Mouse (Mus musculus) heart, postnatal 25 days (tissue): ENCODE data around the gene Entpd6. TPM values are rescaled to one million over a fixed set of nuclear protein-coding genes. Genes with fewer than 3 reads are reported as not detected.

ENCODE experiments used
- DNase-seq: peaks from one replicate; pipeline ENCODE4 v3.0.0; 2022; ENCODE audit warnings: low spot score
- intact Hi-C: fragments of 180-260 bp; cut with DNase I; formaldehyde crosslinking; loops from one replicate; pipeline ENCODE4 v1.15.1; 2025
- total RNA-seq, 2 experiments: library from RNA; stranded (reverse); gene quantifications; 2 replicates each; pipeline ENCODE4 v1.2.3; 2021

Entpd6 gene
- 10 to 100 TPM; 16.1 to 16.6 TPM for total RNA-seq

DNA sequence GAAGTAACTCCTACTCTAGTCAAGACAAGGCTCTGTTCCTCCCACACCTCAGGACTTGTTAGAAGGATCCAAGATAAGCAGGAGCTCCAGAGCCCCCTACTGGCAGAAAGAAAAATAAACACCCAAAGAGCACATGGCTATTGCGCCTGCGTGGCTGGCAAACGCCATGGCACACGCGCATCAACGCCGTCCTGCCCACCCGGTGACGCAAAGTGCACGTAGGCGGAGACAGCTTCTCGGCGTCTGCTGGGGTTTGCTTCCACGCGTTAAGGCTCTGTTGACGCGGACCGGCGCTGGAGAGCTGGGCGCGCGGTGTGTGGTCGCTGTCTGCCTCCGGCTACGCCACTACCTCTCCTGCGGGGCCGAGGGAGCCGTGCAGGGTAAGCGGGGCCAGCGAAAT lies at the start of gene Entpd6:
Gene Entpd6, plus strand, starts transcription at position 189 of the 400 bp plus-strand sequence.
- intact Hi-C loops = loop anchor here (2.0 to 5.0 kb wide), 4 partner anchors 38 to 153 kb away; partner anchors contain the start of genes Abhd12, Apmap and Pygb

DNA sequence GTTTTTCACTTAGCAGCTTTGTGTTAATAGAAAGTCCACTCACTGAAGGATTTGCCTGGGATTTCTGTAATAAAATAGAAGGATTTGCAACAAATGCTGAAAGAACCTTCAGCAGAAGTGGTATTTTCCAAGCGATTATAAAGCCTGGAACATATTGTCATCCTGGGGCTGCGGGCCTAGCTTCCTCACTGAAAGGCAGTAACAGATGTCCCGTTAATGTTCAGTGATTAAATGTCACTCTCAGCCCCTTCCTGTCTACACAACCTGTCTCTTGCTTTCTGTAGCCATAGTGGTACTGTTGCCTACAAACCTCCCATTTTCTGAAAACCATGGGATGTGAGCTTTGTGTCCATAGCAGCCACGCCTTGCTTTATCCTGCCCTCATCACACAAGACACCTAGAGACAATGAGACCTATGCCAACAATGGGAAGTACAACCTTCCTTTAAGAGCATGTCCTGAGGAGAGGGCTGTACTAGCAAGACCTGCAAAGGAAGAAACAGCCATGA lies 36.6 kb upstream of the Entpd6 start:
- intact Hi-C loops = no loop called here
- DNase-seq = no peak

More for the DNA sequence above, at the start of gene Entpd6:
- DNase-seq = peak; percentile 89

DNA sequence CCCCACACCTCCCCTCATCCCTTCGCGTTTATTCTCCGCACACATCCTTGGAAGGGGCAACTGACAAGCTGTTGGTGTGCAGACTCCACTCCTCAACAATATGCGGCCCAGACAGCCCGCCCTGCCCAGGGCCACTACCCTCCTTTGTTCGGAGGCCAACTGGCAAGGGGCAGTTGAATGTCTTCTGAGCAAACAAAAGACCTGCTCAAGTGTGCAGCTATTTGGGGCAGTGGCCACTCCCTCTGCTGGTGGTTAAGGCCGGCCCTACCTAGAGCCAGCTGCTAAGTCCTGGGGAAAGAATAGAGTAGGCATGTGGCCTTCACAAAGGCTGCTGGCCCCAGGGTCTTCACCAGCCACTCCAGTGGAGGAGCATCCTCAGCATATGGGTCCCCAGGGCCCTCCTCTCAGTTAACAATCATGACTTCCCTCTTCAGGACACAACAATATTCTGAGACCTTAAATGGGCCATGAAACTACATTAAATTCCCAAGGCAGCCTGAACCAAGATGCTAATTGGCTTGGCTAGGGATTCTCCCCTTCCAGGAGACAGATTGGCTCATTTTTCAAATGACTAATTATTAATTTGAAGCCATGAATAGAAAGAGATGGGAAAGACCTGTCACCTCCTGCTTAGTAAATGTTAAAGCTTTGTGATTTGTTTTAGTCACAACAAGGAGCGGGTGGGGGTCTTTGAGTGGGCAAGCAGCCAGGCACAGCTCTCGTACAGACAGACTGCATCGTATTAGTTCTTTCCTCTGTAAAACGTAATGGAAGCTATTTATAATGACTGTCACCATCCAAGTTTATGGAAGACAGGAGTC lies 12.9 kb upstream of the Entpd6 start:
- no peak for DNase-seq
- intact Hi-C loops = no loop called here

DNA sequence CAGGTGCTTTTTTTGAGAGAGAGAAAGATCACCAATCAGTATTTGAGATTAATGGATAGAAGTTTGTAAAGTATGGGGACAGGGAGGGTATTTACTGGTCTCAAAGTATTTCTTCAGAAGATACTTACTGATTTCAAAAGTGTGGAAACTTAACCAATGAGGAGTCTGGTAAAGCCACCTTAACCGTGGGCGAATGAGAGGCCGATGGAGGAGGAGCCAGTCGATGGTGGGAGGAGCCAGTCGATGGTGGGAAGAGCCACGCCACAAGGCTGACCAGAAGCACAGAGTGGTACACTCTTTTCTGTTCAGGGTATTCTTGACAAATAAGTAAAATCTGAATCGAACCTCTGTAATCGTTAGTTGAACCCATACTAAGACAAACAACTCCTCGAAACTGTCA lies 11.0 kb upstream of the Entpd6 start:
- DNase-seq = no peak
- intact Hi-C loops = no loop called here

DNA sequence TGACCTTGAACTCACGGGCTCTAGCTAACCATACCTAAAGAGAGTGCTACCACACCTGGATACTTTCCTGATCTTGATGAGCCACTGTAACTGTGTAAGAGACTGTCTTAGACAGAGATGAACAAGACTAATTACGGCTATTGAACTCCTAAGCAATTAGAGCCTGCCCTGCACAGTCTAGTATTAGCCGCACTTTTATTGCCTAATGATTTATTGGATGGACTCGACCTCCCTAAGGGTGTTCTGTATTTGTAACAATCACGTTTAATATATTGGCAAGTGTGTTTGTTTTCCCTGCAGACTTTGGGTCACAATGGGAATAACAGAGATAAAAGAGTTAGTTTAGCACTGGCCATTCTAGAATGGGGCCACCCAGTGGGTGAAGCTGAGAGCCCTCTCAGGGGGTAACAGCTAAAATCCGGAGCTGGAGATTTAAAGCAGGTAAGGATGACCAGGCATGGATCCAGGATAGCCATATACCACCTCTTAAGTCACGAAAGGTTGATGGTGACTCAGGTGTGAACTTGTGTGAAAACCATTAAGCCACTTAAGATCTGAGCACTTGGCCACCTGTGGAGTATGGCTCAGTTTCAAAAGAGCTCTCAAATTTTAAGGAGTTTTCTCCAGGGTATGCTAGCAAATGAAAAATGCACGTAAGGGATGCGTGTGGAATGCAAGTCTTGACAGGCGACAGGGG lies 8.5 kb upstream of the Entpd6 start:
- no peak for DNase-seq
- intact Hi-C loops = no loop called here

DNA sequence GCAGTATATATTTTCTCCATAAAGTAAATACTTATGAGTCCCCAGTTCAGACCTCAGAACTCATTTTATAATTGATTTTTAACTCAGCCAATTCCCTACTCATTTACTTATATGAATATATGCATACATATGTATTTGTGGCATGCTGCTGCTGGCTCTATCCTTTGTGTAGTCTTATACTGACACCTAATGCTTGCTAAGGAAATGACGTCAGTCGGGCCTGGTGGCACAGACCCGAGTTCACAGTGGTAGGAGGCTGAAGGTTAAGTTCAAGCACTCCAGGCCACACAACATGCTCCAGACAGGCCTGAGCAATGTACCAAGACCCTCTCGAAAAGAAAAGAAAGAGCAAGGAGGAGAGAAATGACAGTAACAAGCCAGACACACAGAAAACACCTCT lies 7.4 kb upstream of the Entpd6 start:
- no peak for DNase-seq
- intact Hi-C loops = no loop called here

DNA sequence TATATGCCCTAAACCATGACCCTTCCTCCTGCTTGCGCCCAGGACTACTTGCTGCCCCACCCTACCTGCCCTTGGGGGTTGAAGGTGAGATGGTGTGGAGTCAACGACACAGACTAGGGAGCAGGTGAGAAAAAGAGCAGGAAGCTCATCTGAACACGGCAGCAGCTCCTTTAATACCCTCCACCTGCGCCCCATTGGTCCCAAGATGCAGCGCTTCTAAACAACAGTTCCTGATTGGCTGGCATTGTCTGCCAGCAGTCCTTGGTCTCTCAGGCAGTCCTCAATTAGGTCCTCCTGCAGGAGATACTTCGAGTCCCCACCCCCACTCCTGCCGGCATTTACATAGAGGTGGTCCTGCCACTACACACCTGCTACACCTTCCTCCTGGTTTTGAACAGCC lies 3.8 kb upstream of the Entpd6 start:
- intact Hi-C loops = loop anchor here (5.0 kb wide), 1 partner anchor 157 kb away; the partner anchor contains the start of gene Abhd12
- DNase-seq = no peak

DNA sequence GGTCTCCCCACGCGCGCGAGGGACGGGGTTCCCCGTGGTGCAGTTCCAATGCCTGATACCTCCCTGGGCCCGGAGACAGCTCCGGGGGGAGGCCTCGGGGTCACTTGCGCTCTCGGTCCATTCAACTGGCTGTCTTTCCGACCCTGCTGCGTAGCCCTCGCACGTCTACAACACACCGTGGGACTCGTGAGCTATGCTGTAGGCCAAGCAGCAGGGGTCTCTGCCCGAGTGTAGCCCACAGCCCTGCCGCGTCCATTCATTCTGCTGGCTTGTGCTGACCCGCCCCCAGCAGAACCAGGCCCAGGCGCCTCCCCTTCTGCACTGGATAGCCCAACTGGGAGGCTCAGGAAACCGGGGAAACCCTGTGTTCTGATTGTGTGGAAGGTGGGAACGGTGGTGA lies 441 bp downstream of the Entpd6 start:
- intact Hi-C loops = loop anchor here (2.0 to 5.0 kb wide), 4 partner anchors 38 to 153 kb away; partner anchors contain the start of genes Abhd12, Apmap and Pygb
- DNase-seq = no peak

DNA sequence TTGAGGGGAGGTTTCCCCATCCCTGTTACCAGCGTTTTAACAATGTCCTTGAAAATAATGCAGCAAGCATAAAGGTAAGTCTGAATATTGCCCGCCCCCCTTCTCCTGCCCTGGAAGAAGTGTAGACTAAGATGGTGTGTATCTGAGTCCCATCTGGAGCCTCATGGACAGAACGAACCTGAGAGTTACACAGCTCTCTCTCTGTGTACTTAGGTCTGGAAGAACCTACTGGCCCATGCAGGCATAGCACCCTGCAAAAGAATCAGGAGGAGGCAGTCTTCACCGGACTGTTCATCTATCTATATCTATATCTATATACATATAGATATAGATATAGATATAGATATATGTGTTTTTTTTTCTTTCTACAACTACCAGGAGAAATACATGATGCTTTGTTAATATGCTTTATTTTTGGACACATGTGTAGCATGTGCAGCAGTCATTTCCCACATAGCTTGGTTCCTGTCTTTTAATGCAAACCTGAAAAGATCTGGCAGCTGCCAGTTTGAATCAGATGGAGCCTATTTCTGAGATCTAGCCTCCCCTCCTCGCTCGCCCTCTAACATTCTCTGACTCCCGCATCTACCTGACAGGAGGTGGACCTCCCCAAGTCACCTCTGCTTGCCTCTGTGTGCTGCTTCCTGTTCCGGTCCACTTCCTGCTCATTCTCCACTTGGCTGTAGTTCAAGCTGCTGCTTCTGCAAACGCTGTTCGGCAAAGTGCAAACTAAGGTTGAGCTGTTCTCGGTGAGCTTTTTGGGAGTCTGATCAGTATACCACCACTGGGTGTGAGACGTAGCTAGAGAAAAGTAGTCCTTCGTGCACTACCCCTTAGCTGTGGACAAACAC lies 1.5 kb downstream of the Entpd6 start:
- intact Hi-C loops = no loop called here
- no peak for DNase-seq

DNA sequence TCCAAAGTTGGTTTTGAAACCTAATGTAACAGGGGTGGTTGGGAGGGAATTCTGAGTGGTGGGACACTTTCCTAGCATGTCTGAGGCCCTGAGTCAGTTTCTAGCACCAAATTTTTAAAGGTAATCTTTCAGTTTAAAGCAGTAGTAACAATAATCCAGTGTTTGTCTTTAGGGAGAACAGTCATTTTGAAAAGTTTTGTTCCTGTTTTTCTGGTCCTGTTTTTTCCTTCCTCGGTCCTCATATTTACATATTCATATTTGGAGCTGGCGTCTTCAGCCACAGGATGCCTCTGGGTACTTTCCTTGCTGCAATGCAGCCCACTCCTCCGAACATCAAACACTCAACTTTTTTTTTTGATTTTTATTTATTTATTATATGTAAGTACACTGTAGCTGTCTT lies 6.2 kb downstream of the Entpd6 start:
- intact Hi-C loops = no loop called here
- DNase-seq = no peak

DNA sequence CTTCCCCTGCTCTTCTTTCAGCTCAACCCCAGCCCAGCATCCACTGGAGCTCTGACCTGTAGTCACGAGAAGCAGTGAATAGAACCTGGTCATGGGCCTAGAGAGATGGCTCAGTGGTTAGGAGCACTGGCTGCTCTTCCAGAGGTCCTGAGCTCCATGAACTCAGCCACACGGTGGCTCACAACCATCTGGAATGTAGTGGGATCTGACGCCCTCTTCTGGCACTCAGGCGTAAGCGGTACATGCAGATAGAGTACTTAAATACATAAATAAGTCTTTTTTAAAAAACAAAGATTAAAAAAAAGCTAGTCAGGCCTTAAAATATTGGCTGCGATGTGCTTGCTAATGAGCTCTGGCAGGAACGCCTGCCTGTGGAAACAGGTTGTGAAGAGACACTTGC lies 12.6 kb downstream of the Entpd6 start:
- intact Hi-C loops = no loop called here

DNA sequence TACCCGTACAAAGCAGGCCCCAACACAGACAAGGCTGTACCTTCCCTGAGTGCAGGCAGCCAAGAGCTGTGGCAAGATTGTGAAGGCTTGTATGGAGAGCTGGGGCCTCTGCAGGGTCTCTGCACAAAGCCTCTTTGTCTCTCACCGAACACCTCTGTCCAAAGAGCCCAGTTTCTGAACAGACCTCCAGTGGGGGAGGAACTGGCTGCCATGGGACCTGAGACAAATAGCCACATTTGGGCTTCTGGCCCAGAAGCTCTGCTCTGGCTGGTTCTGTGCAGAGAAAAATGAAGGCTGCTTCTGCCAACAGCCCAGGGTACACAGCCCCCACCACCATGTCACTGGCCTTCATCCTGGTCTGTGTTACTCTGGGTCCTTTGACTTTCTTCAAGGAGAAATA lies 16.8 kb downstream of the Entpd6 start:
- intact Hi-C loops = no loop called here
- no peak for DNase-seq

More for the DNA sequence above, 12.6 kb downstream of the Entpd6 start:
- DNase-seq = no peak

DNA sequence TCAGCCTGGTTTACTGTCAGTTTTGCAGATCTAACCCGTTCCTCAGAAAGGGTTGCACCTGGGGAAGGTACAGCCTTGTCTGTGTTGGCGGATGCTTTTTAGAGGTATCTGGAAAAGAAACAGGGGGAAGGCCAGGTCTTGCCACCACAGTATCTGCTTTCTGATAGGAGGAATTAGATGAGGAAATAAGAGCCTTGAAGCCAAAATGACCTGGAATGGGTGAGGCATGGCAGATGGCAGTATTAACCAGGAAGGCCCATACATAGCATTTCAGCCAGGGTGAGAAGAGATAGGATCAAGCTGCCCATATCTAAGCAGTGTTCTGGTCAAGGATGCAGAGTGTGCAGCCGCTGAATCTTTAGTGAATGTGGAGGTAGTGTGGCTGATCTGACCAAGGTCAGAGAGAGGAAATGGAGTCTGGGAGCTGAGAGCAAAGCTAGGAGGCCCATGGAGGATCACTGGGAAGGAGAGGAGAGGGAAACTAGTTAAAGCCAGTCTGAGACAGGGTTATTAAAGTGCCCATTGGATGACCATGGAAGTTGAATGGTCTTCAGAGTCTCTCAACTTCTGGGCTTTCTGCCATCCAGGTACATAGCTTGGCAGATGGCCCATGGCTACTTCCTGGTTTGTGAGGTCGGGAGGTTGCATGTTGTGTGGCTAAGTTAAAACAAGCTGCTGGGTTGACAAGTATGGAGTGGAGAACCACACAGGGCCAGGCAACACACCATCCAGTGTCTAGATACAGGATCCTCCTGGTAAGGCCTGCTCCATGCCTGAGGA lies 17.4 kb downstream of the Entpd6 start:
- intact Hi-C loops = no loop called here
- no peak for DNase-seq

DNA sequence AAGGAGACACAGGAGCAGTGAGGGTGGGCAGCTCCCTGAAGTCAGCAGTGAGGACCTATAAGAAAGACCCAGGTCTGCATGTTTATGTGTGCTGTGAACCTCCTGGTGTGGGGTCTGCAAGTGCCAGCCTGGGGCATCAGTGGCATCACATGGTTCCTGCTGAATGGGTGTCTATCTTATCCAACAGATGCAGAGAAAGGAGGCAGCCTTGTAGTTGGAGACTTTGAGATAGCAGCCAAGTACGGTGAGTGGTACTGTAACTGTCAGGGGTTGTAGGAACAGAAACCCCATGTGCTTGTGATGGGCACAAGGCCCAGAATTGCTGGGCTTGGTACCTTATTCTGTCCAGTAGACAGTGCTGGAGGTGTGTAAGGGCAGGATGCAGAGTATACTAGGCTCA lies 19.8 kb downstream of the Entpd6 start:
- intact Hi-C loops = no loop called here
- DNase-seq = no peak

DNA sequence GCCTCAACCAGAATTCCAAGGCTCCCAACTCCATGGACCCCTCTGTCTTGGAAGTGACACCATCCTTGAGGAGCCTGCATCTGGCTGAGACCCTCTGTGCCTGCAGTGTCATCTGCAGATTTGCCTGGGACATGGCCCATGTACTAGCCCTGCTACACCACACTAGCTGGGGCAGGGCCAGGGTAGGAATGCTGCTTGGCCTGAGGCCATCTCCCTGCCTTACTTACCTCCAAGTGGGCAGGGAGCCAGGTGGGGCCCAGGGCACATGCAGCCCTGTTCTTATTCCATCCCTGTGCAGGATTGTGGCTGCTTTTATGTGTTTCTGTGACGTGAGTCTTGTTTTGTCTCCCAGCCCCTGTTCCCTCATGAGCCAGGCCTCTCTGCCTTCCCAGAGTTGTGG lies 21.9 kb downstream of the Entpd6 start:
- intact Hi-C loops = no loop called here

DNA sequence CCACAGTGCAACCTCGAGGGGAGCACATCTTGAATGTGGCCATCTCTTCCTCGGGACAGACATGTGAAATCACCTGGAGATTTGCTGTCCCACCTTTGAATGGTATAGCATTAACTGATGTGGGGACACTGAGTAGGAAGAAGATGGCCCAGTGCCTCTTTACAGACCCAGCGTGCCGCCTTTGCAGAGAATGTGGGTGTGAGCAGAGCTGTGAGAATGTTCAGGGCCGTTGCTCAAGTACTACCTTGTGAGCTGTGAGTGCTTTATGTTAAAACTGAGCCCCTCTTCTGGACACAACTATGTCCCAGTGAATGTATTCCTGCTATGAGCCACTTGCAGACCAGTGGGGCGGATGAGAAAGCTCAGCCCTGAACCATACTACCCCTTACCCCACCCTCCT lies 22.3 kb downstream of the Entpd6 start:
- no peak for DNase-seq
- intact Hi-C loops = no loop called here

More for the DNA sequence above, 21.9 kb downstream of the Entpd6 start:
- peak; percentile 50 for DNase-seq

DNA sequence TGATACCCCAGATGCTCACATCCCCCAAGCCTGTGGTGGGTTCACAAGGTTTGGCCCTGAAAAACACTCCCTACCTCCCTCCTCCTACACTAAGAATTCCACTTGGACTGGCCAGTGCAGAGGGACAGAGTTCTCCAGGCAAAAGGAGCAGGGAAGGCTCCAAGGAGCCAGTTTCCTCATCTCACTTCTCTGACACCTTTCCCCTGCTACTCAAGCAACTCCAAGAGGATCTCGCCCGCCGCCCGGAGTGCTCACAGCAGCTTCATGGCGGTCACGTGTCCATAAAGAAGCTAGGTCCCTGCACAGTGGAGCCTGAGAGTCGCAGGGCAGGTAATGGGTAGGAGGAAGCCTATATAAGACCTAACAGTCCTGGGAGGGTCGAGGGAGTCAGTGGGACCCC lies 23.2 kb downstream of the Entpd6 start:
- intact Hi-C loops = no loop called here
- no peak for DNase-seq

DNA sequence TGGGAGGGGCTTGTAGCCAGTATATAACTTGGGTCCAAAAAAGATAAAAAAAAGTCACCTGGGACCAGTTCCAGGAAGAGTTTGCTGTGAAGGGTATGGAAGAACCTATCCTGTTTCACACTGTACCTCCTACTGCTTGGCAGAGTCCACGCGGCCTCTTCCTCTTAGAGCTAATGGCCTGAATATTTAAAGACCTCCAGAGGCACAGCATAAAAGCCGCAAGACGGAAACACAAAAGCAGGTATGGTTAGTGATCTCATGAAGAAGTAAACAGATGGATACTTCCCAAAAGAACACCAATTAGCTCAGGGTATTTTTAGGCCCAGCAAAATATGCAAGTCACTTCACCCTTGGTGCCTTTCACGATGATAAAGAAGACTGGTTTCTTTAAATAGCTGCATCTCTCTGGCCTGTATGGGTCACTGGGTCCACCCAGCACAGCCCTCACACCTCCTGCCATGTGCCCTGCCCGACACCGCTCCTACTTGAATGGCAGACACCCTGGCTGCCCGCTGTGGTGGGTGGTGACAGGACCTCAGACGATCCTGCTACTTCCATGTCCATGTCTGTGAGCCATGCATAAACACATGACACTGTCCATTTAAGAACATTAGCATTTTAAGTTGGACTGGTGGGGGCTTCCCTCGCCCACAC lies 23.8 kb downstream of the Entpd6 start:
- DNase-seq = no peak

DNA sequence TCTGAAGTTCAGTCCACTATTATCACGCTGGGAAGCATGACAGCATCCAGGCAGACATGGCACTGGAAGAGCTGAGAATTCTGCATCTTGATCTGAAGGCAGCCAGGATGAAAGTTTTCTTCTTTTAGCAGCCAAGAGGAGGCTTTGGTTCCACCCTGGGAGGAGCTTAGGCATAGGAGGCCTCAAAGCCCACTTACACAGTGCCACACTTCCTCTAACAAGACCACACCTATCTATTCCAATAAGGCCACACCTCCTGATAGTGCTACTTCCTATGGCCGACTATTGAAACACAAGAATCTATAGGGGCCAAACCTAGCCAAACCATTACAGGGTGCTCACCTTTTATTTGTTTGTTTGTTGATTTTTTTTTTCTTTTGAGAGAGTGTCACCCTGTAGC lies 34.0 kb downstream of the Entpd6 start:
- intact Hi-C loops = no loop called here
- no peak for DNase-seq

More for the DNA sequence above, 23.8 kb downstream of the Entpd6 start:
- intact Hi-C loops = no loop called here
